Mouse (Mus musculus): ENCODE measurements around the gene Rps10. TPM values are rescaled to one million over a fixed set of nuclear protein-coding genes. Genes with fewer than 3 reads are reported as not detected.

The Rps10 gene
- 1,579 and 1,606 TPM in 2 replicates for polyA plus RNA-seq (2015; fragmentation: Nextera tagmentation; extraction: Ambion mirVana)

- no peak for DNase-seq (ENCODE audit: low spot score)
Measured at GRCm38 (mm10) chr17:27636132-27637020, at the start of gene Rps10. Gene Rps10, minus strand, starts transcription at chr17:27636669.

GRCm38 (mm10) chr17:27685550-27685913, 49.1 kb upstream of the Rps10 start:
- no peak for DNase-seq (ENCODE audit: low spot score)

GRCm38 (mm10) chr17:27684886-27685549, 48.5 kb upstream of the Rps10 start:
- DNase-seq (ENCODE audit: low spot score): peak; percentile 47

- DNase-seq (ENCODE audit: low spot score): no peak
Measured at GRCm38 (mm10) chr17:27678924-27679813, 42.7 kb upstream of the Rps10 start.

GRCm38 (mm10) chr17:27677756-27678155, 41.3 kb upstream of the Rps10 start:
- no peak for DNase-seq (ENCODE audit: low spot score)

- no peak for DNase-seq (ENCODE audit: low spot score)
Measured at GRCm38 (mm10) chr17:27676270-27676669, 39.8 kb upstream of the Rps10 start.

- DNase-seq (ENCODE audit: low spot score): no peak
Measured at GRCm38 (mm10) chr17:27675453-27675852, 39.0 kb upstream of the Rps10 start.

GRCm38 (mm10) chr17:27673945-27674344, 37.5 kb upstream of the Rps10 start:
- DNase-seq (ENCODE audit: low spot score): no peak

GRCm38 (mm10) chr17:27671720-27672119, 35.3 kb upstream of the Rps10 start:
- no peak for DNase-seq (ENCODE audit: low spot score)

GRCm38 (mm10) chr17:27658767-27659166, 22.3 kb upstream of the Rps10 start:
- no peak for DNase-seq (ENCODE audit: low spot score)

GRCm38 (mm10) chr17:27657123-27657522, 20.7 kb upstream of the Rps10 start:
- DNase-seq (ENCODE audit: low spot score): no peak

- no peak for DNase-seq (ENCODE audit: low spot score)
Measured at GRCm38 (mm10) chr17:27656414-27656813, 19.9 kb upstream of the Rps10 start.

GRCm38 (mm10) chr17:27656011-27656399, 19.5 kb upstream of the Rps10 start:
- peak; percentile 81 for DNase-seq (ENCODE audit: low spot score)

- DNase-seq (ENCODE audit: low spot score): peak; percentile 74
Measured at GRCm38 (mm10) chr17:27655089-27656010, 18.9 kb upstream of the Rps10 start, which contains the start of gene Pacsin1. Gene Pacsin1, plus strand, starts transcription at chr17:27655509.

GRCm38 (mm10) chr17:27653253-27653959, 16.9 kb upstream of the Rps10 start:
- DNase-seq (ENCODE audit: low spot score): no peak

- peak; percentile 67 for DNase-seq (ENCODE audit: low spot score)
Measured at GRCm38 (mm10) chr17:27652046-27652790, 15.7 kb upstream of the Rps10 start.

- no peak for DNase-seq (ENCODE audit: low spot score)
Measured at GRCm38 (mm10) chr17:27650586-27650985, 14.1 kb upstream of the Rps10 start.

GRCm38 (mm10) chr17:27650160-27650559, 13.7 kb upstream of the Rps10 start:
- peak; percentile 82 for DNase-seq (ENCODE audit: low spot score)

GRCm38 (mm10) chr17:27645807-27646206, 9.3 kb upstream of the Rps10 start:
- DNase-seq (ENCODE audit: low spot score): no peak
